Mouse (Mus musculus): ENCODE measurements at regions not wholly inside any gene's neighbourhood (a gene's known extent, or its start where the extent isn't known, plus 50 kb on each side); places are given as distances from the start of the nearest gene placed in this dataset.

DNA sequence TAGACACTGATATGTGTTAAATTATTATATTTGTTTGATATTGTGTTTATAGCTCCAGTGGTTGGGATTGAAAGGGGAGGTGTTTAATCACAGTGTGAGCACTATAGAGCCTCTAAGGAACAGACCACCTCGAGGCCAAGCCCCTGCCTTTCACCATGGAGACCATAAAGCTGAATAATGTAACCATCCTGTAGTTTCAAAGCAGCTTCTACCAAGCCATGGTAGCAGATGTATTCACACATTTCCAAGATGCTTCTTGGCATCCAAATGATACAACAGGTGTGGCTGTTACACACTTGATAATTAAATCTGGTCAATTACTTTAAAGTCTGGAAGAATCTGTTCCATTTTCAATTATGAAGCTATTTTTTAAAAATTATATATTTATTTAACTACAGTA lies 341.7 kb upstream of the Klf6 start:
- no peaks in the 10 kb centered on the region for H3K27me3 ChIP-seq (ENCODE audit: insufficient read depth, low read length)
- no peaks in the 10 kb centered on the region for H3K4me1 ChIP-seq (ENCODE audit: insufficient read depth)
- H3K4me2 ChIP-seq = no peak overlapping the region
- H3K4me3 ChIP-seq (ENCODE audit: low read depth, low read length) = no peak overlapping the region
- DNase-seq (no peak), ATAC-seq (ENCODE audit: insufficient read depth) (no peak)
- H3K36me3 ChIP-seq (ENCODE audit: insufficient read depth) = no peaks in the 10 kb centered on the region
- TF ChIP-seq CTCF (IDR thresholded peaks at IDR 0.05; ENCODE audit: low read depth) = no peak
- H3K9me3 ChIP-seq (ENCODE audit: low read depth, low read length) = no peaks in the 10 kb centered on the region
- H3K9ac ChIP-seq = no peak overlapping the region
- H3K27ac ChIP-seq (ENCODE audit: low read depth) = no peak overlapping the region
- 68% methylated on average over 1 of the region's 1 CpGs for WGBS

DNA sequence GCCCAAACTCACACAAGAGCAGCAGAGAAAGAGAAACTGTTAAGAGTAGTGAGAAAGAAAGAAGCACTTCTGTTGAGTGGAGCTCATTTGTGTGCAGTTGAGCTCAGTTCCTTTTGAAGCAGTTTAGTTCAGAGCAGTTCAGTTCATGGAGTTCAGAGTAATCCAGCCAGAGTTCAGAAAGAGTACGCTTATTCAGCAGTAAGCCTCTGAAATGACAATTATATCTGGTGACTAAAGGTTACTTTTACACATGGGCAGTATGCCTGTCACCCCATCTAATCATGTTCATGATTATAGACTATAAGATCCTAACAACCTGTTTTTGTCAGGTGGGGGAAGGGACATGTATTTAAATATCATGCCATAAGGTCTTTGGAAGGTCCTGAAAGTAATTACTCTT lies 333.9 kb upstream of the Klf6 start:
- H3K27ac ChIP-seq (ENCODE audit: low read depth) = no peak overlapping the region
- no peak for TF ChIP-seq CTCF (IDR thresholded peaks at IDR 0.05; ENCODE audit: low read depth)
- no peak overlapping the region for H3K9ac ChIP-seq
- H3K4me3 ChIP-seq (ENCODE audit: low read depth, low read length) = no peak overlapping the region
- no peak for ATAC-seq (ENCODE audit: insufficient read depth)
- H3K4me2 ChIP-seq = no peak overlapping the region
- no peaks in the 10 kb centered on the region for H3K4me1 ChIP-seq (ENCODE audit: insufficient read depth)
- H3K9me3 ChIP-seq (ENCODE audit: low read depth, low read length) = no peaks in the 10 kb centered on the region
- 95% methylated on average over 1 of the region's 1 CpGs for WGBS
- DNase-seq = no peak
- no peaks in the 10 kb centered on the region for H3K27me3 ChIP-seq (ENCODE audit: insufficient read depth, low read length)
- H3K36me3 ChIP-seq (ENCODE audit: insufficient read depth) = no peaks in the 10 kb centered on the region

DNA sequence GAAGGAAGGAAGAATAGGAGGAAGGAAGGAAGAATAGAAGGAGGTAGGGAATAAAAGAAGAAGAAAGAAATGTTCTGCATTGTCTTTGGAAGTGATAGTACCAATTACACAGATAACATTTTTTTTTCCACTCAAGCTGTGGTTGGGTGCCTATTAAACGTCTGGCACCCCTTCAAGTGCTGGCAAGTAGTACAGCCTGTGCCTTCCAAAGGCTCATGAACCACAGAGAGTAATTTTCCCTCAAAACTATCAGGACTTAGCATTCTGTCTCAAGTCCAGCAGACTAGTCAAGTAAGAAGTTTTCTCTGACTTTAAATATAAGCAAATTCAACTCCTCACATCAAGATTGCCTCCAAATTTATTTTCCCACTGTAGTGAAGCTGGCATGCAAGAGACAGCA lies 321.0 kb upstream of the Klf6 start:
- WGBS = 63% methylated on average over 1 of the region's 1 CpGs
- no peak for TF ChIP-seq CTCF (IDR thresholded peaks at IDR 0.05; ENCODE audit: low read depth)

DNA sequence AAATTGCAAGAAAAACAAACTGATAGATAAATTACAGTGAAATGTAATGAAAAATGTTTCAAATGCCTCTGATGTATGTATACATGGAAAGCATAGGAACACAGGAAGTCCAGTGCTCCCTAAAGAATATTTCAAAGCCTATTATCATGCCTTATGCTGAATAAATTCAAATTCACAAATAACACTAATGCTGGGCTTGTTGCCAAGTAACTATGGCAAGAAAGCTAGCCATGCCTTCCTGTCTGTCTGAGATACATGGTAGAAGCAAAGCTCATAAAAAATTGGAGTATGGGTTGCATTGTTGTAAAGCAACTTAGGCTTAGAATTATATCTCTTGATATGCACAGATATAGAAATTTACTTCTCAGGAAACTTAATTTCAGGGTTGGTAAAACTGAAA lies 315.8 kb upstream of the Klf6 start:
- Histone ChIP-seq H3K9me3 (ENCODE audit: low read depth, low read length) (no peaks in the 10 kb centered on the region), H3K36me3 (ENCODE audit: insufficient read depth) (no peaks in the 10 kb centered on the region), H3K4me2 (no peak overlapping the region), H3K4me1 (ENCODE audit: insufficient read depth) (no peaks in the 10 kb centered on the region), H3K9ac (no peak overlapping the region), H3K4me3 (ENCODE audit: low read depth, low read length) (no peak overlapping the region), H3K27ac (ENCODE audit: low read depth) (no peak overlapping the region), H3K27me3 (ENCODE audit: insufficient read depth, low read length) (no peaks in the 10 kb centered on the region)
- no peak for ATAC-seq (ENCODE audit: insufficient read depth)
- DNase-seq = peak; percentile 75
- no peak for TF ChIP-seq CTCF (IDR thresholded peaks at IDR 0.05; ENCODE audit: low read depth)

More for the DNA sequence above, 321.0 kb upstream of the Klf6 start:
- Histone ChIP-seq H3K27ac (ENCODE audit: low read depth) (no peak overlapping the region), H3K9ac (no peak overlapping the region), H3K9me3 (ENCODE audit: low read depth, low read length) (no peaks in the 10 kb centered on the region), H3K4me1 (ENCODE audit: insufficient read depth) (no peaks in the 10 kb centered on the region), H3K4me3 (ENCODE audit: low read depth, low read length) (no peak overlapping the region), H3K36me3 (ENCODE audit: insufficient read depth) (no peaks in the 10 kb centered on the region), H3K27me3 (ENCODE audit: insufficient read depth, low read length) (no peaks in the 10 kb centered on the region), H3K4me2 (no peak overlapping the region)
- DNase-seq (no peak), ATAC-seq (ENCODE audit: insufficient read depth) (no peak)

DNA sequence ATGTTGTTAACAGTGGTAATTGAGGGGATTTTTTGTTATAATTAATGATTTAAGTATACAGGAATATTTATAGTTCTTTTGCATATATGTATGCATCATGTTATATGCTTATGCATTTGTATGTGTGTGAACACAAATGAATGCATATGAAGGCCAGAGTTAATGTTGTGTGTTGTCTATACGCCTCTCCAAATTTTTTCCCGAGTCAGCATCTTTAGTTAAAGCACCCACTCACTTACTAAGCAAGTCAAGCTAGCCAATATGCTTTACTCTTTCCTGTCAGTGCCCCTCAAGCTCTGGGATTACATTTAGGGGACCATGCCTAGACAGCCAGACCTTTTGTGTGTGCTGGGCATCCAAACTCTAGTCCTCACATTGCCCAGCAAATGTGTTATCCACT lies 315.3 kb upstream of the Klf6 start:
- Histone ChIP-seq H3K4me2 (no peak overlapping the region), H3K9me3 (ENCODE audit: low read depth, low read length) (no peaks in the 10 kb centered on the region), H3K27me3 (ENCODE audit: insufficient read depth, low read length) (no peaks in the 10 kb centered on the region), H3K4me1 (ENCODE audit: insufficient read depth) (no peaks in the 10 kb centered on the region), H3K36me3 (ENCODE audit: insufficient read depth) (no peaks in the 10 kb centered on the region), H3K27ac (ENCODE audit: low read depth) (no peak overlapping the region), H3K9ac (no peak overlapping the region), H3K4me3 (ENCODE audit: low read depth, low read length) (no peak overlapping the region)
- 77% methylated on average over 2 of the region's 2 CpGs for WGBS
- no peak for TF ChIP-seq CTCF (IDR thresholded peaks at IDR 0.05; ENCODE audit: low read depth)
- DNase-seq (no peak), ATAC-seq (ENCODE audit: insufficient read depth) (no peak)

DNA sequence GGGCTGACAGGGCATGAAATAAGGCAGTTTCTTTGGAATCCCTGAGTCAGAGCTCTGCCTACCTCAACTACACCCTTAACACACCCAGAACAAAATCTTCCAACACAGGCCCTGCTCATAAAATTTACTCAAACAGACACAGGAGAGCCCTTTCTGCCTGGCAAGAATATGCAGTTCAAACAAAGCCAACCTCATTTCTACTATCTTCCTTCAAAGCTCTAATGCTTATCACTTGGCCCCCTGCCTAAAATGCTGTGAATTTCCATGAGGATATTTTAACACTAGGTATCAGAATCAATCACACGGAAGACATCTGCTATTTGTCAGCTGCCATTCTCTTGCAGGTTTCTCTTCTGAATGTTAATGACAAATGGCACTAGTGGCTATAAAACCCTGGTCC lies 314.3 kb upstream of the Klf6 start:
- DNase-seq = no peak
- H3K4me3 ChIP-seq (ENCODE audit: low read depth, low read length) = no peak overlapping the region
- H3K36me3 ChIP-seq (ENCODE audit: insufficient read depth) = no peaks in the 10 kb centered on the region
- no peak for ATAC-seq (ENCODE audit: insufficient read depth)
- no peak overlapping the region for H3K4me2 ChIP-seq
- 62% methylated on average over 1 of the region's 1 CpGs for WGBS
- H3K4me1 ChIP-seq (ENCODE audit: insufficient read depth) = no peaks in the 10 kb centered on the region
- no peaks in the 10 kb centered on the region for H3K27me3 ChIP-seq (ENCODE audit: insufficient read depth, low read length)
- TF ChIP-seq CTCF (IDR thresholded peaks at IDR 0.05; ENCODE audit: low read depth) = no peak
- H3K27ac ChIP-seq (ENCODE audit: low read depth) = no peak overlapping the region
- no peaks in the 10 kb centered on the region for H3K9me3 ChIP-seq (ENCODE audit: low read depth, low read length)
- no peak overlapping the region for H3K9ac ChIP-seq

DNA sequence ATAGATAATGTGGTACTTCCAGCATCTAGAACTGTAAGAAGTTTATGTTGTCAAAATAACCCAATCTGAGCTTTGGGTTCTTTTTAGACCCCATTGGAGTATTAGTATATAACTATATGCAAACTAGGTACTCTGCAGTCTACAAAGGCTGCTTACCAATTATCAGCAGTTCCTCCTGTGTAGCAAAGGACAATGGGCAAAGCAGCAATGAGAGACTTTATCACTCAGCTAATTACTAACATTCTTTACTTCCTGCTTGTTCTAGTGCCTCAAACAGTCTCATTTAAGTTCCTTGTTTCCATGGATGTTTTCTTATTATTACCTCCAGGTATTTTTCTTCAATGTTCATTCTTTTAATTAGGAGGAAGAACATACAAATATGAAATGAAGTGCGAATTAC lies 312.5 kb upstream of the Klf6 start:
- DNase-seq (no peak), ATAC-seq (ENCODE audit: insufficient read depth) (no peak)
- H3K27me3 ChIP-seq (ENCODE audit: insufficient read depth, low read length) = no peaks in the 10 kb centered on the region
- no peaks in the 10 kb centered on the region for H3K9me3 ChIP-seq (ENCODE audit: low read depth, low read length)
- H3K4me2 ChIP-seq = no peak overlapping the region
- H3K27ac ChIP-seq (ENCODE audit: low read depth) = no peak overlapping the region
- 96% methylated on average over 1 of the region's 1 CpGs for WGBS
- no peak overlapping the region for H3K9ac ChIP-seq
- H3K4me3 ChIP-seq (ENCODE audit: low read depth, low read length) = no peak overlapping the region
- TF ChIP-seq CTCF (IDR thresholded peaks at IDR 0.05; ENCODE audit: low read depth) = no peak
- H3K36me3 ChIP-seq (ENCODE audit: insufficient read depth) = no peaks in the 10 kb centered on the region
- H3K4me1 ChIP-seq (ENCODE audit: insufficient read depth) = no peaks in the 10 kb centered on the region

DNA sequence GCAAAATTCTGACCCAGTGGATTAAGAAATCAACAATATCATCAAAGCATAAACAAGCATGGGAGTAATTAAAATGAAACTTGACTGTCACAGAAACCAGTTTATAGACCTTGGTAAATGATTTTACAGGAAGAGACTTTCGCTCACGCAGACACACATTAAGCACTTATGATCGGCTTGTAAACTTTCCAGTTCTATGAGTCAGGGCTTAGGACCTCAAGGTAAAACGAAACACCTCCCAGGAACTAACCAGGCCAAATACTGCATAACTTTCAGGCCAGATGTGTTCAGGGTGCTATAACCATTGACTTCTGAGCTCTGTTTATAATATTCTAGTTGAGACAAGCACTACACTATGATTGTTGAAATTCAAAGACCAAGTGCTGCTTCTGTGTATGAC lies 312.1 kb upstream of the Klf6 start:
- no peak overlapping the region for H3K27ac ChIP-seq (ENCODE audit: low read depth)
- no peaks in the 10 kb centered on the region for H3K9me3 ChIP-seq (ENCODE audit: low read depth, low read length)
- no peak overlapping the region for H3K9ac ChIP-seq
- no peak overlapping the region for H3K4me2 ChIP-seq
- no peaks in the 10 kb centered on the region for H3K27me3 ChIP-seq (ENCODE audit: insufficient read depth, low read length)
- H3K4me1 ChIP-seq (ENCODE audit: insufficient read depth) = no peaks in the 10 kb centered on the region
- TF ChIP-seq CTCF (IDR thresholded peaks at IDR 0.05; ENCODE audit: low read depth) = no peak
- H3K4me3 ChIP-seq (ENCODE audit: low read depth, low read length) = no peak overlapping the region
- DNase-seq (no peak), ATAC-seq (ENCODE audit: insufficient read depth) (no peak)
- H3K36me3 ChIP-seq (ENCODE audit: insufficient read depth) = no peaks in the 10 kb centered on the region
- 78% methylated on average over 4 of the region's 4 CpGs for WGBS

All from lung, embryonic 14.5 days (tissue).